Mouse (Mus musculus) E14TG2a.4 (cell line): ENCODE results near the gene Golga4.

Experiments
- CTCF ChIP-seq: conservative IDR thresholded peaks from 2 replicates; pipeline ENCODE4 v1.5.1; 2014; ENCODE audit warnings: low read length
- NANOG ChIP-seq: IDR thresholded peaks from 2 replicates; pipeline ENCODE4 v1.6.1; 2014; ENCODE audit warnings: borderline replicate concordance, low read length, mixed read lengths

- TF ChIP-seq CTCF (no peak), NANOG (no peak)
Observed at GRCm38 (mm10) chr9:118620807-118621206, 114.7 kb downstream of the Golga4 start.
